Mouse (Mus musculus) embryo, embryonic 10 days (tissue): ENCODE data around the gene Carhsp1.

Experiments used
- DNase-seq: peaks from one replicate; pipeline ENCODE4 v3.0.0-alpha.2; 2015; ENCODE audit warnings: low spot score

The Carhsp1 gene

GRCm38 (mm10) chr16:8675559-8675958 lies 3.6 kb upstream of the Carhsp1 start:
- DNase-seq: no peak

- peak; percentile 86 for DNase-seq
These were observed 2.2 kb upstream of the Carhsp1 start for GRCm38 (mm10) chr16:8674165-8674564.

- DNase-seq: no peak
These were observed 1.4 kb upstream of the Carhsp1 start for GRCm38 (mm10) chr16:8673343-8673742.

GRCm38 (mm10) chr16:8672811-8673210 lies 856 bp upstream of the Carhsp1 start:
- no peak for DNase-seq

- no peak for DNase-seq
These were observed 364 bp upstream of the Carhsp1 start for GRCm38 (mm10) chr16:8672350-8672687.

- DNase-seq: peak; percentile 61
These were observed 1.6 kb downstream of the Carhsp1 start for GRCm38 (mm10) chr16:8670041-8671035.

GRCm38 (mm10) chr16:8669432-8669831 lies 2.5 kb downstream of the Carhsp1 start:
- DNase-seq: no peak

- DNase-seq: no peak
These were observed 3.6 kb downstream of the Carhsp1 start for GRCm38 (mm10) chr16:8668386-8668785.

- no peak for DNase-seq
These were observed 4.1 kb downstream of the Carhsp1 start for GRCm38 (mm10) chr16:8667814-8668213.

GRCm38 (mm10) chr16:8667261-8667660 lies 4.7 kb downstream of the Carhsp1 start:
- no peak for DNase-seq

GRCm38 (mm10) chr16:8666452-8666851 lies 5.5 kb downstream of the Carhsp1 start:
- no peak for DNase-seq

- DNase-seq: no peak
These were observed 6.6 kb downstream of the Carhsp1 start for GRCm38 (mm10) chr16:8665367-8665766.

- DNase-seq: no peak
These were observed 8.1 kb downstream of the Carhsp1 start for GRCm38 (mm10) chr16:8663606-8664539.

- no peak for DNase-seq
These were observed 8.9 kb downstream of the Carhsp1 start for GRCm38 (mm10) chr16:8663022-8663421.

GRCm38 (mm10) chr16:8658764-8659163 lies 13.2 kb downstream of the Carhsp1 start:
- DNase-seq: no peak

GRCm38 (mm10) chr16:8658349-8658748 lies 13.6 kb downstream of the Carhsp1 start:
- no peak for DNase-seq

- no peak for DNase-seq
These were observed 15.7 kb downstream of the Carhsp1 start for GRCm38 (mm10) chr16:8656256-8656655.

GRCm38 (mm10) chr16:8655599-8655998 lies 16.4 kb downstream of the Carhsp1 start:
- no peak for DNase-seq

- DNase-seq: no peak
These were observed 16.8 kb downstream of the Carhsp1 start for GRCm38 (mm10) chr16:8655108-8655507.

GRCm38 (mm10) chr16:8650007-8650406 lies 21.9 kb downstream of the Carhsp1 start:
- DNase-seq: no peak

GRCm38 (mm10) chr16:8645546-8645945 lies 26.4 kb downstream of the Carhsp1 start:
- DNase-seq: no peak

GRCm38 (mm10) chr16:8643855-8644254 lies 28.1 kb downstream of the Carhsp1 start:
- peak; percentile 65 for DNase-seq
